Mouse (Mus musculus): ENCODE results near the gene Efcab11. TPM values are rescaled to one million over a fixed set of nuclear protein-coding genes. Genes with fewer than 3 reads are reported as not detected.
"Not testable (repeated sequence)": the region's sequence is repeated elsewhere in the genome, so short reads cannot be mapped to it uniquely, and the experiment has no call there.

Gene Efcab11
- polyA plus RNA-seq, 1 experiment from 2014 or later, result 4.1 TPM

GRCm38 (mm10) chr12:99822591-99822990 lies 61.6 kb downstream of the Efcab11 start:
- no peak overlapping the region for H3K9ac ChIP-seq
- H3K4me3 ChIP-seq, result no peak overlapping the region
- no peak overlapping the region for H3K27ac ChIP-seq
- no peaks in the 10 kb centered on the region for H3K36me3 ChIP-seq (replicated peaks)
- no peak overlapping the region for H3K4me2 ChIP-seq
- WGBS, result 89% methylated on average over 4 of the region's 4 CpGs
- H3K27me3 ChIP-seq (replicated peaks), result no peaks in the 10 kb centered on the region
- no peak for ATAC-seq (replicated peaks)
- H3K9me3 ChIP-seq, result no peaks in the 10 kb centered on the region
- no peaks in the 10 kb centered on the region for H3K4me1 ChIP-seq

- Histone ChIP-seq H3K9ac (no peak overlapping the region), H3K36me3 (replicated peaks) (no peaks in the 10 kb centered on the region), H3K4me2 (no peak overlapping the region), H3K9me3 (no peaks in the 10 kb centered on the region), H3K27me3 (replicated peaks) (no peaks in the 10 kb centered on the region), H3K4me1 (no peaks in the 10 kb centered on the region), H3K4me3 (no peak overlapping the region), H3K27ac (no peak overlapping the region)
- WGBS, result 85% methylated on average over 12 of the region's 12 CpGs
- ATAC-seq (replicated peaks), result no peak
These were observed 62.8 kb downstream of the Efcab11 start for GRCm38 (mm10) chr12:99821309-99821934.

- Histone ChIP-seq H3K27me3 (replicated peaks) (no peaks in the 10 kb centered on the region), H3K27ac (no peak overlapping the region), H3K4me3 (no peak overlapping the region), H3K36me3 (replicated peaks) (no peaks in the 10 kb centered on the region), H3K9ac (no peak overlapping the region), H3K4me1 (no peaks in the 10 kb centered on the region), H3K4me2 (no peak overlapping the region), H3K9me3 (no peaks in the 10 kb centered on the region)
- WGBS, result 71% methylated on average over 4 of the region's 4 CpGs
- ATAC-seq (replicated peaks), result no peak
These were observed 64.9 kb downstream of the Efcab11 start for GRCm38 (mm10) chr12:99819186-99819974.

GRCm38 (mm10) chr12:99818006-99818405 lies 66.2 kb downstream of the Efcab11 start:
- not testable (repeated sequence) for H3K27me3 ChIP-seq (replicated peaks)

GRCm38 (mm10) chr12:99815244-99815643 lies 69.0 kb downstream of the Efcab11 start:
- no peaks in the 10 kb centered on the region for H3K36me3 ChIP-seq (replicated peaks)
- no peaks in the 10 kb centered on the region for H3K27me3 ChIP-seq (replicated peaks)
- H3K27ac ChIP-seq, result no peak overlapping the region
- H3K4me2 ChIP-seq, result no peak overlapping the region
- H3K9me3 ChIP-seq, result no peaks in the 10 kb centered on the region
- 93% methylated on average over 8 of the region's 8 CpGs for WGBS
- no peaks in the 10 kb centered on the region for H3K4me1 ChIP-seq
- no peak for ATAC-seq (replicated peaks)
- H3K4me3 ChIP-seq, result no peak overlapping the region
- H3K9ac ChIP-seq, result no peak overlapping the region

More at GRCm38 (mm10) chr12:99818006-99818405, 66.2 kb downstream of the Efcab11 start:
- H3K9ac ChIP-seq; H3K36me3 ChIP-seq (replicated peaks); H3K4me2 ChIP-seq; ATAC-seq (replicated peaks); H3K9me3 ChIP-seq; H3K4me3 ChIP-seq; H3K4me1 ChIP-seq; H3K27ac ChIP-seq: not testable (repeated sequence)
- WGBS, result 94% methylated on average over 16 of the region's 16 CpGs

- Histone ChIP-seq H3K4me2 (no peak overlapping the region), H3K9me3 (no peaks in the 10 kb centered on the region), H3K27me3 (replicated peaks) (no peaks in the 10 kb centered on the region), H3K9ac (no peak overlapping the region), H3K4me1 (no peaks in the 10 kb centered on the region), H3K36me3 (replicated peaks) (no peaks in the 10 kb centered on the region), H3K27ac (no peak overlapping the region), H3K4me3 (no peak overlapping the region)
- ATAC-seq (replicated peaks), result no peak
- 91% methylated on average over 5 of the region's 5 CpGs for WGBS
These were observed 76.3 kb downstream of the Efcab11 start for GRCm38 (mm10) chr12:99807891-99808290.

GRCm38 (mm10) chr12:99806741-99807140 lies 77.5 kb downstream of the Efcab11 start:
- not testable (repeated sequence) for H3K4me2 ChIP-seq; H3K27ac ChIP-seq; H3K9ac ChIP-seq; H3K36me3 ChIP-seq (replicated peaks); ATAC-seq (replicated peaks); H3K9me3 ChIP-seq; H3K4me3 ChIP-seq; H3K27me3 ChIP-seq (replicated peaks); H3K4me1 ChIP-seq
- WGBS, result 94% methylated on average over 7 of the region's 7 CpGs

GRCm38 (mm10) chr12:99795921-99796320 lies 88.3 kb downstream of the Efcab11 start:
- Histone ChIP-seq H3K4me3 (no peak overlapping the region), H3K36me3 (replicated peaks) (no peaks in the 10 kb centered on the region), H3K4me2 (no peak overlapping the region), H3K27ac (no peak overlapping the region), H3K9ac (no peak overlapping the region), H3K27me3 (replicated peaks) (no peaks in the 10 kb centered on the region), H3K9me3 (no peaks in the 10 kb centered on the region), H3K4me1 (peaks cover 14% of the 10 kb centered on the region)
- WGBS, result 49% methylated on average over 2 of the region's 2 CpGs
- ATAC-seq (replicated peaks), result no peak

- WGBS, result 76% methylated on average over 7 of the region's 7 CpGs
- Histone ChIP-seq H3K36me3 (replicated peaks) (no peaks in the 10 kb centered on the region), H3K27me3 (replicated peaks) (no peaks in the 10 kb centered on the region), H3K4me1 (peaks cover 14% of the 10 kb centered on the region), H3K9me3 (no peaks in the 10 kb centered on the region), H3K4me3 (no peak overlapping the region), H3K4me2 (no peak overlapping the region), H3K27ac (no peak overlapping the region), H3K9ac (no peak overlapping the region)
- no peak for ATAC-seq (replicated peaks)
These were observed 89.2 kb downstream of the Efcab11 start for GRCm38 (mm10) chr12:99794792-99795620.

- H3K9me3 ChIP-seq, result no peaks in the 10 kb centered on the region
- no peak overlapping the region for H3K4me3 ChIP-seq
- no peak overlapping the region for H3K4me2 ChIP-seq
- WGBS, result 76% methylated on average over 4 of the region's 4 CpGs
- H3K27me3 ChIP-seq (replicated peaks), result no peaks in the 10 kb centered on the region
- H3K4me1 ChIP-seq, result peaks cover 14% of the 10 kb centered on the region
- ATAC-seq (replicated peaks), result no peak
- H3K36me3 ChIP-seq (replicated peaks), result no peaks in the 10 kb centered on the region
- no peak overlapping the region for H3K27ac ChIP-seq
- H3K9ac ChIP-seq, result no peak overlapping the region
These were observed 90.1 kb downstream of the Efcab11 start for GRCm38 (mm10) chr12:99794158-99794515.

GRCm38 (mm10) chr12:99793465-99794157 lies 90.6 kb downstream of the Efcab11 start:
- WGBS, result 46% methylated on average over 10 of the region's 10 CpGs
- H3K27ac ChIP-seq, result no peak overlapping the region
- H3K9me3 ChIP-seq, result no peaks in the 10 kb centered on the region
- no peaks in the 10 kb centered on the region for H3K27me3 ChIP-seq (replicated peaks)
- H3K9ac ChIP-seq, result no peak overlapping the region
- no peak for ATAC-seq (replicated peaks)
- peaks cover 14% of the 10 kb centered on the region for H3K4me1 ChIP-seq
- H3K36me3 ChIP-seq (replicated peaks), result no peaks in the 10 kb centered on the region
- no peak overlapping the region for H3K4me3 ChIP-seq
- H3K4me2 ChIP-seq, result no peak overlapping the region
